Mouse (Mus musculus) liver, postnatal 0 days (tissue): ENCODE measurements at regions not wholly inside any gene's neighbourhood (a gene's known extent, or its start where the extent isn't known, plus 50 kb on each side); places are given as distances from the start of the nearest gene placed in this dataset.

Source experiments
- ATAC-seq: fragments of 200-750 bp; cut with Nextera tagmentation; 2 replicates; pipeline ENCODE4 v1.8.0; 2017; ENCODE audit warnings: mild to moderate bottlenecking, moderate library complexity
- DNase-seq: peaks from one replicate; pipeline ENCODE4 v3.0.0-alpha.2; 2016
- H3K27ac ChIP-seq: fragments of 300-500 bp; sonication (generic); 2 replicates; pipeline ENCODE4 v1.5.1; 2014; ENCODE audit warnings: antibody characterized with exemption, moderate library complexity, mild to moderate bottlenecking, low read depth
- H3K27me3 ChIP-seq: fragments of 300-500 bp; sonication (generic); 2 replicates; pipeline ENCODE4 v1.6.1; 2014; ENCODE audit warnings: low read length, control low read depth, mixed read lengths; ENCODE audit not compliant: insufficient read depth
- H3K36me3 ChIP-seq: fragments of 300-500 bp; sonication (generic); replicated peaks from 2 replicates; pipeline ENCODE4 v1.6.1; 2014; ENCODE audit warnings: mild to moderate bottlenecking, control low read depth, low read length, moderate library complexity, mixed read lengths; ENCODE audit not compliant: insufficient read depth
- H3K4me1 ChIP-seq: fragments of 300-500 bp; sonication (generic); 2 replicates; pipeline ENCODE4 v1.6.1; 2014; ENCODE audit warnings: antibody characterized with exemption, mild to moderate bottlenecking, control low read depth; ENCODE audit not compliant: insufficient read depth
- H3K4me2 ChIP-seq: fragments of 300-500 bp; sonication (generic); 2 replicates; pipeline ENCODE4 v1.6.1; 2014; ENCODE audit warnings: low read depth, mild to moderate bottlenecking, low read length, moderate library complexity, mixed read lengths
- H3K4me3 ChIP-seq: fragments of 300-500 bp; sonication (generic); 2 replicates; pipeline ENCODE4 v1.5.1; 2014; ENCODE audit warnings: low read depth, low read length
- H3K9ac ChIP-seq: fragments of 300-500 bp; sonication (generic); replicated peaks from 2 replicates; pipeline ENCODE4 v1.6.1; 2014; ENCODE audit warnings: mild to moderate bottlenecking, moderate library complexity
- H3K9me3 ChIP-seq: fragments of 300-500 bp; sonication (generic); 2 replicates; pipeline ENCODE4 v1.6.1; 2016; ENCODE audit warnings: mild to moderate bottlenecking, control low read depth, low read length, mixed read lengths
- CTCF ChIP-seq: sonication (generic); IDR thresholded peaks from 2 replicates; pipeline ENCODE4 v1.5.1; 2016; ENCODE audit warnings: antibody characterized with exemption, low read depth
- EP300 ChIP-seq: IDR thresholded peaks from 2 replicates; pipeline ENCODE4 v1.6.1; 2016; ENCODE audit warnings: antibody characterized with exemption, low read depth, mild to moderate bottlenecking
- WGBS: fragments of 180-500 bp; shearing (Covaris S2); extraction: QIAGEN DNeasy Blood & Tissue Kit; methylation state at CpG from one replicate; pipeline ENCODE4 v1.1.7; 2014; ENCODE audit not compliant: insufficient replicate concordance; 5-methylcytosine and 5-hydroxymethylcytosine counted together

- Histone ChIP-seq H3K4me2 (no peak overlapping the region), H3K4me3 (no peak overlapping the region), H3K9ac (no peak overlapping the region), H3K36me3 (no peaks in the 10 kb centered on the region), H3K27ac (no peak overlapping the region), H3K4me1 (no peaks in the 10 kb centered on the region), H3K27me3 (no peaks in the 10 kb centered on the region), H3K9me3 (no peaks in the 10 kb centered on the region)
- TF ChIP-seq CTCF (no peak), EP300 (no peak)
- DNase-seq (no peak), ATAC-seq (no peak)
- 75% methylated on average over 12 of the region's 12 CpGs for WGBS
Measured at GRCm38 (mm10) chr1:152258258-152258657, 128.2 kb downstream of the Tsen15 start.

- Histone ChIP-seq H3K27me3 (no peaks in the 10 kb centered on the region), H3K27ac (no peak overlapping the region), H3K9me3 (no peaks in the 10 kb centered on the region), H3K4me3 (no peak overlapping the region), H3K4me2 (no peak overlapping the region), H3K4me1 (no peaks in the 10 kb centered on the region), H3K36me3 (no peaks in the 10 kb centered on the region), H3K9ac (no peak overlapping the region)
- DNase-seq: no peak
- WGBS: 41% methylated on average over 4 of the region's 4 CpGs
- no peak for ATAC-seq
- TF ChIP-seq EP300: no peak
- no peak for TF ChIP-seq CTCF
Measured at GRCm38 (mm10) chr1:152253906-152254305, 132.6 kb downstream of the Tsen15 start.

DNA sequence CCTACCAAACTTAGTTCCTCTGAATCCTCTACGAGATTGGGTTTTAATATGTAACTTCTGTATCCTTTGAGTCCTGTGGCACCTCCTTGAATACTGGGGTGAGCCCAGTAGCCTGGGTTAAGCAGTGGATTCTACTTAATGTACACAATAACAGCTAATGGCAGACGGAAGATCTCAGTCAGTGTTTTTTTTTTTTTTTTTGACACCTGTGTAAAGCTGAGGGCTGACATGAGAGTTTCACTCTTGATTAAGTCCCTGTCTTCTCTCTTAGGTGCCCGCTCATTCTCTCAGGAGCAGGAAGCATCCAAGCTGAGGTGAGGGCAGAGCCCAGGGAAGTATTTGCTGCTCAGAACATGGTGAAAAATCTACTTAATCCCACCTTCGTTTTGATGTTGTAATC lies 133.0 kb downstream of the Tsen15 start:
- no peak overlapping the region for H3K4me3 ChIP-seq
- H3K9me3 ChIP-seq: no peaks in the 10 kb centered on the region
- H3K27me3 ChIP-seq: no peaks in the 10 kb centered on the region
- no peaks in the 10 kb centered on the region for H3K36me3 ChIP-seq
- WGBS: 55% methylated on average over 4 of the region's 4 CpGs
- DNase-seq (no peak), ATAC-seq (no peak)
- H3K4me1 ChIP-seq: no peaks in the 10 kb centered on the region
- H3K4me2 ChIP-seq: no peak overlapping the region
- H3K27ac ChIP-seq: no peak overlapping the region
- TF ChIP-seq CTCF: no peak
- no peak overlapping the region for H3K9ac ChIP-seq

DNA sequence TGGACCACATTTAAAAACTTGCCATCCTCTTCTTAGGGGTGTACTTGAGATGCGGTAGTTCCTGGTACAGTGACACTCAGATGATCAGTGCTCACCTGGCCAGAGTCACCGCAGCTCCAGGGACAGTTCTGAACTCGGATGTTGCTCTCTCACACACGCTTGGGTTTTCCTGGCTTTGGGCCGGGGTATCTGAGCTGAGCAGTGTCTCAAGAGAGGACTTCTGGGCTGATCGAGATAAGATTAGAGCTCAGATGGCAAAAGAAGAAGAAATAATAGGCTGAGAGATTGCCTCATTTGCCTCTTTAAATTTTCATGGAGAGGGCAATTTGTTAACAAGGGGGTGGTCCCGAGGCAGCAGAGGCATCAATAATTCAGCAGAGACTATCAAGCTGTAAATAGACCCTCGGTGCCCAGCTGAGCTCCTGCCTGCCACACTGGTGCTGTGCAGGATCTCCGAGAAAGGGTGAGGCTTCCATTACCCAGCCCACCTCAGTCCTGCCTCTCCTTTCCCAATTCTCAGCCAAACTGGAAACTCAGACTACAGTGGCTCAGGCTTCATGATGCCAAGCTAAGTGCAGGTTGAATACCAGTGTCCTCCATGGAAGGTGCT lies 133.7 kb downstream of the Tsen15 start:
- Histone ChIP-seq H3K9me3 (no peaks in the 10 kb centered on the region), H3K27ac (no peak overlapping the region), H3K36me3 (no peaks in the 10 kb centered on the region), H3K4me3 (no peak overlapping the region), H3K4me2 (no peak overlapping the region), H3K4me1 (no peaks in the 10 kb centered on the region), H3K27me3 (no peaks in the 10 kb centered on the region), H3K9ac (no peak overlapping the region)
- 50% methylated on average over 9 of the region's 9 CpGs for WGBS
- DNase-seq (no peak), ATAC-seq (no peak)
- no peak for TF ChIP-seq CTCF

DNA sequence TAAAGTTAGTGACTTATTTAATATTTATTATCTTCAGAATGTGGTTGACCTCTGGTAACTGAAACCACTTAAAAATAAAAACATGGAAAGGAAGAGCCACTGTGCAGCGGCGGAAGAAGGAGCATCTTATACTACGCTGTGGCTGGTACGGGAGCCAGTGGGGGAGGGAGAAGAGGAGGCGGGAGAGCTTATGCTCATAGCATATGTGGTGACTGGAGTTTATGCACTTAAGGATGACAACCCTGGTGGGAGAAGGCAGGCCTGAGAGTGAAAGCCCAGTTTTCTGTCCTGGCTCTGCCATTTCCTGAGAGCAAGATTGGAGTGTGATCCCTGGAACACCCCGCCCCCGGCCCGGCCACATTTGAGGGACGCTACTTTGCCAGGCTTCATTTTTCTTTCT lies 145.5 kb downstream of the Tsen15 start:
- ATAC-seq: no peak
- DNase-seq: no peak
- H3K9ac ChIP-seq: no peak overlapping the region
- no peaks in the 10 kb centered on the region for H3K9me3 ChIP-seq
- no peak overlapping the region for H3K4me3 ChIP-seq
- H3K4me1 ChIP-seq: no peaks in the 10 kb centered on the region
- H3K4me2 ChIP-seq: no peak overlapping the region
- no peaks in the 10 kb centered on the region for H3K27me3 ChIP-seq
- 92% methylated on average over 9 of the region's 9 CpGs for WGBS
- H3K27ac ChIP-seq: no peak overlapping the region
- H3K36me3 ChIP-seq: no peaks in the 10 kb centered on the region
- TF ChIP-seq EP300 (no peak), CTCF (no peak)

DNA sequence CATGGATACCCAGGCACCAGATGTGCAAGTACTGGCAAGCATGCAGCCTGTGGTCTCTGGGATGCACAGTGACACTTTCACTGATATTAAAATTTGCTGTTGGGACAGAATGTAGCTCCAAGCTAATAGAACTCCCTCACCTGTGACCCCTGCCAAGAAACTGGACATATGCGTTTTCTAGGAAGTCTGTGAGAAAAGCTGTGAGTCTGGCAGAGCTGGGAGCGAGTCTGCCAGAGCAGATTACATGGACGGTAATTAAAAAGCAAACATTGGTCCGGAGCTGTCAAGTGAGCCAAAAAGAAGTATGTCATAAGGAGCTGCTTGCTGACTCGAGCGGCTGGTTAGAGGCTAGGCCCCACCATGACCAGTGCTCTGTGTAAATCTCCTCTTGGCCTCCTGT lies 147.1 kb downstream of the Tsen15 start:
- TF ChIP-seq CTCF: no peak
- no peak for TF ChIP-seq EP300
- H3K4me2 ChIP-seq: no peak overlapping the region
- no peak overlapping the region for H3K27ac ChIP-seq
- H3K27me3 ChIP-seq: no peaks in the 10 kb centered on the region
- no peak for ATAC-seq
- WGBS: 68% methylated on average over 6 of the region's 6 CpGs
- no peaks in the 10 kb centered on the region for H3K36me3 ChIP-seq
- H3K9me3 ChIP-seq: no peaks in the 10 kb centered on the region
- H3K4me1 ChIP-seq: no peaks in the 10 kb centered on the region
- no peak overlapping the region for H3K4me3 ChIP-seq
- no peak overlapping the region for H3K9ac ChIP-seq
- no peak for DNase-seq

DNA sequence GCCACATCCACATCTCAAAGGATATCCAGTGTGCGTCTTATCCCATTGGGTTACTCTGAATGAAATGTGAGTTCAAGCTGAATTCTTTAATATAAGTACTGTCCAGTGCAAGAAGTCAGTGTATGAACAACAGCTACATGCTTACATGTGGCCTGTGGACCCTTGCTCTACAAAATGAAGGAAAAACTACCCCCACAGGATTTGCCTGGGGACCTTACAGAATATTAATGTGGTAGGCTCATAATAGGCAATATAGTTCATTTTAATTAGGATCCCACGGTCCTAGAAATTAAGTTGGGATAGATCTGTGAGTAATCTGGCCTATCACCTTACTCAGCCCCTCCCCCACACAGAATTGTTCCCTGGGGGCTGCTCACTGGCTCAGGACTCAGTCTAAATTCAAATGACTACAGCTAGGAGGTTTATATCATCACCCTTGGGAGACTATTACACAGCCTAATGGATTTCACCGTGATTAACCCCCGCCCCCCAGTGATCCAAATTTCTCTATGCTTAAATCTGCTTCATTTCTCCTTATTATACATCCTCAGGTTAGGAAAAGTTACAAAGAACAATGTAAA lies 145.4 kb upstream of the 1700025G04Rik start:
- Histone ChIP-seq H3K9ac (no peak overlapping the region), H3K4me3 (no peak overlapping the region), H3K4me2 (no peak overlapping the region), H3K9me3 (no peaks in the 10 kb centered on the region), H3K27me3 (no peaks in the 10 kb centered on the region), H3K4me1 (no peaks in the 10 kb centered on the region), H3K36me3 (no peaks in the 10 kb centered on the region), H3K27ac (no peak overlapping the region)
- 85% methylated on average over 4 of the region's 4 CpGs for WGBS
- DNase-seq (no peak), ATAC-seq (no peak)
- TF ChIP-seq CTCF (no peak), EP300 (no peak)
